Mouse (Mus musculus) kidney, postnatal 14 days (tissue): Measurements from ENCODE around the gene Igf1.

Experiments
- DNase-seq: peaks from one replicate; pipeline ENCODE4 v3.0.0; 2022; ENCODE audit warnings: mixed read lengths

The Igf1 gene

GRCm38 (mm10) chr10:87897331-87897730, 39.3 kb downstream of the Igf1 start:
- no peak for DNase-seq

- DNase-seq, result no peak
These were observed 40.8 kb downstream of the Igf1 start for GRCm38 (mm10) chr10:87898826-87899225.

GRCm38 (mm10) chr10:87901916-87902315, 43.9 kb downstream of the Igf1 start:
- peak; percentile 24 for DNase-seq

- DNase-seq, result no peak
These were observed 46.3 kb downstream of the Igf1 start for GRCm38 (mm10) chr10:87904324-87904723.

GRCm38 (mm10) chr10:87905087-87905486, 47.0 kb downstream of the Igf1 start:
- DNase-seq, result no peak

- peak; percentile 30 for DNase-seq
These were observed 48.1 kb downstream of the Igf1 start for GRCm38 (mm10) chr10:87906121-87906520.

- DNase-seq, result no peak
These were observed 48.8 kb downstream of the Igf1 start for GRCm38 (mm10) chr10:87906757-87907307.

- no peak for DNase-seq
These were observed 55.8 kb downstream of the Igf1 start for GRCm38 (mm10) chr10:87913852-87914251.

GRCm38 (mm10) chr10:87914932-87915331, 56.9 kb downstream of the Igf1 start:
- no peak for DNase-seq

- DNase-seq, result no peak
These were observed 57.7 kb downstream of the Igf1 start for GRCm38 (mm10) chr10:87915782-87916181.

GRCm38 (mm10) chr10:87922263-87922662, 64.2 kb downstream of the Igf1 start:
- DNase-seq, result no peak

GRCm38 (mm10) chr10:87926564-87926963, 68.5 kb downstream of the Igf1 start:
- DNase-seq, result peak; percentile 11

- peak; percentile 82 for DNase-seq
These were observed 69.1 kb downstream of the Igf1 start for GRCm38 (mm10) chr10:87927131-87927609.

GRCm38 (mm10) chr10:87948192-87948591, 90.1 kb downstream of the Igf1 start:
- no peak for DNase-seq

GRCm38 (mm10) chr10:87971536-87971935, 113.5 kb downstream of the Igf1 start:
- peak; percentile 33 for DNase-seq

GRCm38 (mm10) chr10:87973911-87974631, 116.0 kb downstream of the Igf1 start:
- DNase-seq, result peak; percentile 6

GRCm38 (mm10) chr10:87985375-87985774, 127.3 kb downstream of the Igf1 start:
- no peak for DNase-seq

GRCm38 (mm10) chr10:87986201-87986600, 128.1 kb downstream of the Igf1 start:
- DNase-seq, result no peak
